Mouse (Mus musculus) midbrain, postnatal 0 days (tissue): ENCODE results near the gene Klhl33. TPM values are rescaled to one million over a fixed set of nuclear protein-coding genes. Genes with fewer than 3 reads are reported as not detected.
"Not testable (repeated sequence)": the region's sequence is repeated elsewhere in the genome, so short reads cannot be mapped to it uniquely, and the experiment has no call there.

Source experiments
- ATAC-seq: fragments of 200-750 bp; cut with Nextera tagmentation; 2 replicates; pipeline ENCODE4 v1.8.0; 2017; ENCODE audit warnings: moderate number of reproducible peaks, mild to moderate bottlenecking, moderate TSS enrichment, moderate library complexity; ENCODE audit not compliant: low FRiP score
- DNase-seq: peaks from one replicate; pipeline ENCODE4 v3.0.0-alpha.2; 2015; ENCODE audit warnings: low spot score
- H3K27ac ChIP-seq: fragments of 300-500 bp; sonication (generic); 2 replicates; pipeline ENCODE4 v1.5.1; 2014; ENCODE audit warnings: low read depth, mild to moderate bottlenecking, low read length, mixed read lengths
- H3K27me3 ChIP-seq: fragments of 300-500 bp; sonication (generic); 2 replicates; pipeline ENCODE4 v1.6.1; 2014; ENCODE audit warnings: low read length, control low read depth, mixed read lengths; ENCODE audit not compliant: insufficient read depth
- H3K36me3 ChIP-seq: fragments of 300-500 bp; sonication (generic); 2 replicates; pipeline ENCODE4 v1.6.1; 2014; ENCODE audit warnings: low read length, control low read depth, mixed read lengths; ENCODE audit not compliant: insufficient read depth
- H3K4me1 ChIP-seq: fragments of 300-500 bp; sonication (generic); 2 replicates; pipeline ENCODE4 v1.6.1; 2014; ENCODE audit warnings: mild to moderate bottlenecking, control low read depth, antibody characterized with exemption, low read length, mixed read lengths; ENCODE audit not compliant: insufficient read depth
- H3K4me2 ChIP-seq: fragments of 300-500 bp; sonication (generic); 2 replicates; pipeline ENCODE4 v1.6.1; 2014; ENCODE audit warnings: low read depth, mild to moderate bottlenecking, low read length, mixed read lengths; ENCODE audit not compliant: poor library complexity, severe bottlenecking
- H3K4me3 ChIP-seq: fragments of 300-500 bp; sonication (generic); 2 replicates; pipeline ENCODE4 v1.5.1; 2014; ENCODE audit warnings: low read depth, mild to moderate bottlenecking, low read length, moderate library complexity
- H3K9ac ChIP-seq: fragments of 300-500 bp; sonication (generic); replicated peaks from 2 replicates; pipeline ENCODE4 v1.6.1; 2014; ENCODE audit warnings: mild to moderate bottlenecking, low read length, moderate library complexity, mixed read lengths; ENCODE audit not compliant: poor library complexity, severe bottlenecking
- H3K9me3 ChIP-seq: fragments of 300-500 bp; sonication (generic); 2 replicates; pipeline ENCODE4 v1.6.1; 2016; ENCODE audit warnings: low read length, control low read depth
- CTCF ChIP-seq: IDR thresholded peaks from 2 replicates; pipeline ENCODE4 v1.5.1; 2016; ENCODE audit warnings: antibody characterized with exemption, mild to moderate bottlenecking
- WGBS: fragments of 180-500 bp; shearing (Covaris S2); extraction: QIAGEN DNeasy Blood & Tissue Kit; methylation state at CpG from one replicate; pipeline ENCODE4 v1.1.7; 2014; 5-methylcytosine and 5-hydroxymethylcytosine counted together
- polyA plus RNA-seq: library from polyadenylated mRNA; unstranded; fragments of >200 nt; fragmentation: Nextera tagmentation; extraction: Ambion mirVana; gene quantifications from 2 replicates; pipeline ENCODE4 v1.2.1, GENCODE M21; 2015
- total RNA-seq: library from RNA; depleted of rRNA; stranded (reverse); fragments of >200 nt; gene quantifications from 2 replicates; pipeline ENCODE4 v1.2.3, GENCODE M21; 2014

The Klhl33 gene
- total and polyA plus RNA-seq, 2 experiments from 2014 or later: 2.4 to 5.0 TPM

DNA sequence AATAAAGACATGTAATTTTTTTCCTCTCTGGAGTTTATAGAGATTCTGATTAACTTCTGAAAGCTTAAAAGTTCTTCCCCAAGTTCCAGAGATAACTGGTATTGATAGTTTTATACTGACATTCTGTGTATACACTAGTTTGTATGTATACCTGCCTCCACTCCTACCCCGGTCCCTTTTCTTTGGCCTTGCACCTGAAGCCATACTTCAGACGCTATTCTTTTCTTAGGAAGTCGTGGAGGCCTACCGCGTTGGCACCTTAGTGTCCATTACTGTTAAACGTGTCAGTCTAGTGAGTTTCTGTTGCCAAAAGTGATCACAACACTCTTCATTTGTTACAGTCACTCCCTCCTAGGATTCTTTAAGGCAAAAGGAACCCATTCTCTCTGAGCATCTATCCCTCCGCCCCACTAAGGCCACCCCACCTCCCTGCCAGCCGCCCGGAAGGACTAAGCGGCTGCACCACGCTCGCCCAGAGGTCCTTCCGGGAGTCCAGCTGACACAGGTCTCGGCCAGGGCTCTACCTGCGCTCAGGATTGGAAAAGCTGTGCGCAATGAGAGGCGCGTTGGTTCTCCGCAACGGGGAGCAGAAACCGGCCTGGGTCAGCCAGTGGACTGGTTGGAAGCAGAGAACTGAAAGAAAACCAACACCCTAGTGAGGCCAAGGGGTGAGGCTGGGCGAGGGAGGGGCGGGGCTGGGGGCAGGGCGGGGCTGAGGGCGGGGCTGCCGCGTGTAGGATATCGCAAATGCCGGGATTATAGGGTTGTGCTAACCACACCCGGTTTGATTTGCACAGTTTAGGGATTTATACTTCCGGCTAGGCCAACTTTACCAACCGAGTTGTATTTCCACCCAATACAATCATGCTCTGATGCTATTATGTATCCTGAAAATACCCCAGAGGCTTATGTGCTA, 27.2 kb downstream of the Klhl33 start, which contains the start of gene Tep1:
Gene Tep1 (minus strand): TSS at position 672 of the 916 bp plus-strand sequence.
- no peaks in the 10 kb centered on the region for H3K4me1 ChIP-seq
- 10% methylated on average over 32 of the region's 32 CpGs for WGBS
- H3K36me3 ChIP-seq: no peaks in the 10 kb centered on the region
- H3K9ac ChIP-seq: peak within 1 kb of the TSS; percentile 63
- peak within 1 kb of the TSS; percentile 74 for H3K4me2 ChIP-seq
- TF ChIP-seq CTCF: no peak
- no peaks in the 10 kb centered on the region for H3K27me3 ChIP-seq
- ATAC-seq (peak; percentile 97), DNase-seq (peak; percentile 77)
- peak within 1 kb of the TSS; percentile 48 for H3K4me3 ChIP-seq
- H3K9me3 ChIP-seq: no peaks in the 10 kb centered on the region
- H3K27ac ChIP-seq: peak within 1 kb of the TSS; percentile 62

DNA sequence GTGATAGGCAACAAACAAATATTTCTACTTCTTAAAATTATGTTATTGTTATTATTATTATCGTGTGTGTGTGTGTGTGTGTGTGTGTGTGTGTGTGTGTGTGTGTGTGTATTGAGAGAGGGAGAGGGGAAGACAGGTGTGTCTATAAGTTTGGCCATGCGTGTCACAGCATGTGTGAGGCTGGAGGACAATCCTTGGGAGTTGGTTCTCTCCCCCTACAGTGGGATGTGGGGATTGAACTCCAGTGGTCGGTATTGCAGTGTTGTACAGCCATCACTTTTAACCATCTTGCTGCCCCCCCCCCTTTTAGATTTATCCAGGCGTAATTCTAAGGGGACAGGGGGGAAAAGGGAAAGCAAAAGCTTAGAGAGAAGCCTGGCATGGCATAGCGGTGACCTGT, 28.7 kb downstream of the Klhl33 start:
- H3K27ac ChIP-seq: no peak overlapping the region
- no peak overlapping the region for H3K4me2 ChIP-seq
- TF ChIP-seq CTCF: no peak
- no peaks in the 10 kb centered on the region for H3K36me3 ChIP-seq
- 95% methylated on average over 5 of the region's 5 CpGs for WGBS
- DNase-seq (no peak), ATAC-seq (no peak)
- no peak overlapping the region for H3K9ac ChIP-seq
- no peaks in the 10 kb centered on the region for H3K9me3 ChIP-seq
- H3K4me3 ChIP-seq: no peak overlapping the region
- H3K4me1 ChIP-seq: no peaks in the 10 kb centered on the region
- H3K27me3 ChIP-seq: no peaks in the 10 kb centered on the region

DNA sequence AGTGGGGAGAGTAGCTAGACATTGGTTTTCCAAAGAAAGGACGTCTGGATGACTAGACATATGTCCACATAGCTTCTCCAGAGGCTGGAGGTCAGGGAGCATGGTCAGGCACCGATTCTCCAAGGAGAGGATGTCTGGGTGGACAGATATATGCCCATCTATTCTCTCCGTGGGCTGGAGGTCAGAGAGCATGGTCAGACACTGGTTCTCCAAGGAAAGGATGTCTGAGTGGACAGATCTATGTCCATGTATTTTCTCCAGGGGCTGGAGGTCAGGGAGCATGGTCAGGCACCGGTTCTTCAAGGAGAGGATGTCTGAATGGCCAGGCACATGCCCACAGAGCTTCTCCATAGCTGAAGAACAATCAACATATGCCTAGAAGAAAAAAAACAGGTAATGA, 29.1 kb downstream of the Klhl33 start:
- Histone ChIP-seq H3K9ac (no peak overlapping the region), H3K36me3 (no peaks in the 10 kb centered on the region), H3K27me3 (no peaks in the 10 kb centered on the region), H3K4me2 (no peak overlapping the region), H3K4me3 (no peak overlapping the region), H3K4me1 (no peaks in the 10 kb centered on the region), H3K9me3 (no peaks in the 10 kb centered on the region), H3K27ac (no peak overlapping the region)
- no peak for ATAC-seq
- DNase-seq: no peak
- TF ChIP-seq CTCF: no peak
- WGBS: 78% methylated on average over 4 of the region's 4 CpGs

DNA sequence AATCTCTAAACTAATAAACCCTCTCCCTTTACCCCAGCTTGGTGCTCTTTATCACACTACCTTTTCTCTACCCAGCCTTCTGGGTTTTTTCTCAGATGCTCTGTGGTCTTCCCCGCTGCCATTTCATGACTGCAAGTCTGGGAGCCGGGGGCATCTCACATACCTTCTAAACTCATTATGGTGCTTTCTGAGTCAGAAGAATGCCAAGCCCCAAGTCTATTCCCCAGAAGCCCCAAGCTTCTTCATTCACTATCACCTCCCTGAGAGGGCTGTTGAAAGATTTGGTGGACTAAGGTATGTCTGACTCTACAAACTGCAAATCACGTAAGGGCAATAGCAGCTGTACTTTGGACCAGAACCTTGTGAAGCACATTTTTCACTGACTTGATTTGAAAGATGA, 30.3 kb downstream of the Klhl33 start:
- ATAC-seq (no peak), DNase-seq (no peak)
- Histone ChIP-seq H3K27me3 (no peaks in the 10 kb centered on the region), H3K4me1 (no peaks in the 10 kb centered on the region), H3K4me2 (no peak overlapping the region), H3K9me3 (no peaks in the 10 kb centered on the region), H3K4me3 (no peak overlapping the region), H3K36me3 (no peaks in the 10 kb centered on the region), H3K27ac (no peak overlapping the region), H3K9ac (no peak overlapping the region)
- WGBS: 97% methylated on average over 3 of the region's 3 CpGs
- no peak for TF ChIP-seq CTCF

DNA sequence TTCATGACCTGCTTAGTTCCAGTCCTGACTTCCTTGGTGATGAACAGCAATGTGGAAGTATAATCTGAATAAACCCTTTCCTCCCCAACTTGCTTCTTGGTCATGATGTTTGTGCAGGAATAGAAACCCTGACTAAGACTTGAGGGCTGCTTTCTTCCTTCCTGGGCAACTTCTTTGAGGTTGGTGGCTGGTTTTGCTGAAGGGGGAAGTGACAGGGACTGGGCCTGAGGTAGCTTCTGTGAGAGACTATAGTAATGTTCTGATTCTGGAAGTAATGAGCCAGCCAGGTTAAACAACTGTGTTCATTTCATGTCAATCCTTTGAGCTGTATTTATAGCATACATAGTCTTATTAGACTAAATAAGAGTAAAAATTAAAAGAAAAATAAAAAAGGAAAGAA, 32.3 kb downstream of the Klhl33 start:
- H3K4me2 ChIP-seq, H3K27ac ChIP-seq, DNase-seq, H3K4me1 ChIP-seq, H3K4me3 ChIP-seq, H3K27me3 ChIP-seq, H3K9ac ChIP-seq, ATAC-seq, H3K36me3 ChIP-seq, H3K9me3 ChIP-seq: not testable (repeated sequence)

DNA sequence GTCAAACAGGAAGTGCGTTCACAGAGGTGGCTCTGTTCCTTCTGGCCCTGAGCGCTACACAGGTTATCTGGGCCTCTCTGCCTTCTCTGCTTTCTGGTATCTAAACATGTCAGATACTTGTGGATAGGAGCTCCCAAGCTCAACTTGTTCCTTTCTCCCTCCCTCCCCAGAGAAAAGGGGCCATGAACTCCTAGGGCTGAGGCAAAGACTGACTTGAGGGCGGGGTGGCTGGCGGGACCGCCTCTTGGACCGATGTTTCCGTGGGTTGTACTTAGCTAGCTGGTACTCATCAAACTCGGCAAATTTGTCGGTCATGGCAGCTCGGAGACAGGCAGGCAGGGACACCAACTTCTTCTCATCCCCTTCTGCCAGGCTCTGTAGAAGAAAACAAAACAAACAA, 34.7 kb downstream of the Klhl33 start:
- Histone ChIP-seq H3K36me3 (no peaks in the 10 kb centered on the region), H3K9ac (no peak overlapping the region), H3K27ac (no peak overlapping the region), H3K4me2 (no peak overlapping the region), H3K4me3 (no peak overlapping the region), H3K27me3 (no peaks in the 10 kb centered on the region), H3K9me3 (no peaks in the 10 kb centered on the region), H3K4me1 (no peaks in the 10 kb centered on the region)
- no peak for DNase-seq
- 96% methylated on average over 10 of the region's 10 CpGs for WGBS
- no peak for TF ChIP-seq CTCF
- no peak for ATAC-seq
